Mouse (Mus musculus): ENCODE data around the gene Npw. TPM values are rescaled to one million over a fixed set of nuclear protein-coding genes. Genes with fewer than 3 reads are reported as not detected.
A peak's percentile ranks its signal among the peaks of the same experiment; 100 is the strongest.
"Not testable (repeated sequence)": the region's sequence is repeated elsewhere in the genome, so short reads cannot be mapped to it uniquely, and the experiment has no call there.

Gene Npw
- polyA plus RNA-seq, 1 experiment from 2014 or later = 0.75 TPM

- ATAC-seq; H3K27ac ChIP-seq (ENCODE audit: low read depth, low read length); H3K27me3 ChIP-seq (replicated peaks; ENCODE audit: control insufficient read depth, insufficient read depth, low read length); H3K9ac ChIP-seq (ENCODE audit: low read depth, low read length); H3K4me2 ChIP-seq (ENCODE audit: low read length); H3K36me3 ChIP-seq (ENCODE audit: control insufficient read depth, insufficient read depth, low read length); H3K4me3 ChIP-seq (ENCODE audit: low read length); H3K9me3 ChIP-seq (ENCODE audit: control insufficient read depth, low read length): not testable (repeated sequence)
- 73% methylated on average over 7 of the region's 7 CpGs for WGBS
- peaks cover 22% of the 10 kb centered on the region for H3K4me1 ChIP-seq (ENCODE audit: control insufficient read depth, insufficient read depth, low read depth, low read length)
Measured at GRCm38 (mm10) chr17:24667011-24667410, 8.8 kb upstream of the Npw start.

DNA sequence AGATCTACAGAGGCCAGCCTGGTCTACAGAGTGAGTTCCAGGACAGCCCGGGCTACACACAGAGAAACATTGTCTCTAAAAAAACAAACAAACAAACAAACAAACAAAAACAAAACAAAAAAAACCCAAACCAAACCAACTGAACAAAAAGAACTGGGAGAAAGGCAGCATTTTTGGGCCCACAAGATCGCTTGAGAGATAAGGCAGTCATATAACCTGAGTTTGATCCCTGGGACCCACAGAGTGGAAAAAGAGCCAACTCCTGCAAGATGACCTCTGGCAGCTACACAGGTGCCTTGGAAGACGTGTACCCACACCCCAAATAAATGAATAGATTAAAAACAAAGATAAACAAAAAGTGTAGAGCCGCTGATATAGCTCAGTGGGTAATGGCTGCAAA lies 3.3 kb downstream of the Npw start:
- no peak overlapping the region for H3K4me2 ChIP-seq (ENCODE audit: low read length)
- H3K4me1 ChIP-seq (ENCODE audit: control insufficient read depth, insufficient read depth, low read depth, low read length) = peaks cover 15% of the 10 kb centered on the region
- 80% methylated on average over 4 of the region's 4 CpGs for WGBS
- no peaks in the 10 kb centered on the region for H3K36me3 ChIP-seq (ENCODE audit: control insufficient read depth, insufficient read depth, low read length)
- no peak overlapping the region for H3K27ac ChIP-seq (ENCODE audit: low read depth, low read length)
- no peak overlapping the region for H3K9ac ChIP-seq (ENCODE audit: low read depth, low read length)
- no peaks in the 10 kb centered on the region for H3K9me3 ChIP-seq (ENCODE audit: control insufficient read depth, low read length)
- no peak for ATAC-seq
- peaks cover 24% of the 10 kb centered on the region for H3K27me3 ChIP-seq (replicated peaks; ENCODE audit: control insufficient read depth, insufficient read depth, low read length)
- no peak overlapping the region for H3K4me3 ChIP-seq (ENCODE audit: low read length)

DNA sequence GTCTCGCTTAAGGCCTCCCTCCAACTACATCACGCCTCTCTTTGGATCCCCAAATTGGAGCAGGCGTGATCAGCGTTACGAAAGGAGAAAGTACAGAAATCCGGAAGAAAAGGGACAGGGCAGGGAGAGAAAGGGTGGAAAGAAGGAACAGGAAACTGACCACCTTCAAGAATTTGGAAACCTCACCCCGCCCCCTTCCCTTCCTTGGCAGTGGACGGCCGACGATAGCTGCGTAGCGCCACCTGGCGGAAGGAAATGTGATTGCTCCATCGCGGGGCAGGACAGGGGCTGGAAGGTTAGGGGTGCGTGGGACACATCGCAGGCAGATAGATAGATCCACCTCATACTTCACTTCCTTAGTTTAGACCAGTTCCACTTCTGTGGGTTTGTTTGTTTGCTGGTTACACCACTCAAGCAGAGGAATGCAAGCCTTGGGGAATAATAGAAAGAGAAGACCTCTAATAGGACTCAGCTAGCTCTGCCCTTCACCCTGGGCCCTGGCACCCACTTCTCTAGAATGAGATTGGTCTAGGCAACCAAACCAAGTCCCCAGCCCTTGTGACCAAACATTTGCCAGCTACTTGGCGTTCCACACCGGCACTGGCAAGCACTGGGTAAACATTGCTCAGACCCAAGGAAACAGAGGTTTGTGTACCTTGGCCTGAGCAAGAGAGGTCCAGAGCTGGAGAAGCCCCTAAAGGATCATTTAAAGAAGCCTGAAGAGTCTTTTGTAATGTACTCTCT lies 4.1 kb downstream of the Npw start:
- H3K36me3 ChIP-seq (ENCODE audit: control insufficient read depth, insufficient read depth, low read length) = no peaks in the 10 kb centered on the region
- ATAC-seq = peak; percentile 54; the same call in 1 of the 2 replicates
- peak overlapping the region; percentile 24; the same call in 1 of the 2 replicates for H3K9ac ChIP-seq (ENCODE audit: low read depth, low read length)
- H3K4me3 ChIP-seq (ENCODE audit: low read length) = peak overlapping the region; percentile 19
- H3K4me2 ChIP-seq (ENCODE audit: low read length) = peak overlapping the region; percentile 53
- WGBS = 4% methylated on average over 19 of the region's 19 CpGs
- H3K4me1 ChIP-seq (ENCODE audit: control insufficient read depth, insufficient read depth, low read depth, low read length) = peaks cover 20% of the 10 kb centered on the region
- H3K27ac ChIP-seq (ENCODE audit: low read depth, low read length) = no peak overlapping the region
- peaks cover 18% of the 10 kb centered on the region for H3K27me3 ChIP-seq (replicated peaks; ENCODE audit: control insufficient read depth, insufficient read depth, low read length)
- no peaks in the 10 kb centered on the region for H3K9me3 ChIP-seq (ENCODE audit: control insufficient read depth, low read length)

DNA sequence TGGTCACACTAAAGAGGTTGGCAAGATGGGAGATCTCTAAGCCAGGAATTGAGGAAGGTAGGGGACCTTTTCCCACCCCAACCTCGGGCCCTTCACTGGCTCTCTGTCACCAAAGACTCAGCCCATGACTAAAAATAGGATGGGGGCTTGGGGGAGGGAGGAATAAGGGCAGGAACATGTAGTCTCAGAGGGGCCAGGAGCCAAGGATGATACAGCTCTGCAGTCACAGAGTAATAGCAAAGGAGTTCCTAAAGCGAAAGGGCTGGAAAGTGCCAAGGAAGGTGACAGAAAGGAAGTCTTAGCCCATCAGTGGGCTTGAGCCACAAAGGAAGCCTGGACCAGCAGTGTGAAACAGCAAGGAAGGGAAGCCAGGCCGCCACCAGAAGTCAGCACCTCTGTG lies 6.4 kb downstream of the Npw start:
- WGBS = 59% methylated on average over 3 of the region's 3 CpGs
- H3K9me3 ChIP-seq (ENCODE audit: control insufficient read depth, low read length) = no peaks in the 10 kb centered on the region
- H3K9ac ChIP-seq (ENCODE audit: low read depth, low read length) = no peak overlapping the region
- H3K4me3 ChIP-seq (ENCODE audit: low read length) = no peak overlapping the region
- H3K4me2 ChIP-seq (ENCODE audit: low read length) = no peak overlapping the region
- H3K4me1 ChIP-seq (ENCODE audit: control insufficient read depth, insufficient read depth, low read depth, low read length) = peaks cover 15% of the 10 kb centered on the region
- H3K36me3 ChIP-seq (ENCODE audit: control insufficient read depth, insufficient read depth, low read length) = no peaks in the 10 kb centered on the region
- H3K27me3 ChIP-seq (replicated peaks; ENCODE audit: control insufficient read depth, insufficient read depth, low read length) = no peaks in the 10 kb centered on the region; the same call in 1 of the 2 replicates
- no peak overlapping the region for H3K27ac ChIP-seq (ENCODE audit: low read depth, low read length)
- no peak for ATAC-seq

DNA sequence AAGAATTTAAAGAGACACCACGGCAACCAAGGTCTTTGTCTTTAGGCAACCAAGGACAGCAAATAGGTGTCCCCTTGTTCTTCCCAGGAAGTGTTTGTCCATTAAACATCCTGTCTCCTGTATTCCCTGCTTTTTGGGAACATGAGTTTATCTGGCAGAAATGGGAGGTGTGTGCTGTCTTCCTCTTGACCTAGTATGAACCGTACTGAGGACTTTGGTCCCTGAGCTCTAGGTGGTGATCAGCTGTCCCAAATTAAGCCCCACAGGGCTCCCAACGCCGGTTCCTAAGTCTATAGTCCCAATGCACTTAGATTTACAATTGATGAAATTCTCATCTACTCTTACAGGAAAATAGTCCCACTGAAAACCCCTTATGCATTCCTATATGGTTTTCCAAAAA lies 7.5 kb downstream of the Npw start:
- Histone ChIP-seq H3K4me3 (ENCODE audit: low read length) (peak overlapping the region; percentile 84), H3K4me2 (ENCODE audit: low read length) (peak overlapping the region; percentile 93), H3K4me1 (ENCODE audit: control insufficient read depth, insufficient read depth, low read depth, low read length) (peaks cover 15% of the 10 kb centered on the region), H3K27me3 (replicated peaks; ENCODE audit: control insufficient read depth, insufficient read depth, low read length) (no peaks in the 10 kb centered on the region), H3K9ac (ENCODE audit: low read depth, low read length) (no peak overlapping the region), H3K36me3 (ENCODE audit: control insufficient read depth, insufficient read depth, low read length) (no peaks in the 10 kb centered on the region), H3K27ac (ENCODE audit: low read depth, low read length) (peak overlapping the region; percentile 7; the same call in 1 of the 2 replicates), H3K9me3 (ENCODE audit: control insufficient read depth, low read length) (no peaks in the 10 kb centered on the region)
- no peak for ATAC-seq
- 66% methylated on average over 4 of the region's 4 CpGs for WGBS

GRCm38 (mm10) chr17:24650070-24650616 lies 8.1 kb downstream of the Npw start, which contains the start of gene Slc9a3r2:
Gene Slc9a3r2 (minus strand): TSS chr17:24650327.
- Histone ChIP-seq H3K4me2 (ENCODE audit: low read length) (peak within 1 kb of the TSS; percentile 93), H3K27ac (ENCODE audit: low read depth, low read length) (peak within 1 kb of the TSS; percentile 82), H3K27me3 (replicated peaks; ENCODE audit: control insufficient read depth, insufficient read depth, low read length) (no peaks in the 10 kb centered on the region), H3K9me3 (ENCODE audit: control insufficient read depth, low read length) (no peaks in the 10 kb centered on the region), H3K9ac (ENCODE audit: low read depth, low read length) (peak within 1 kb of the TSS; percentile 94), H3K4me3 (ENCODE audit: low read length) (peak within 1 kb of the TSS; percentile 84), H3K4me1 (ENCODE audit: control insufficient read depth, insufficient read depth, low read depth, low read length) (peaks cover 15% of the 10 kb centered on the region), H3K36me3 (ENCODE audit: control insufficient read depth, insufficient read depth, low read length) (no peaks in the 10 kb centered on the region)
- WGBS = 3% methylated on average over 32 of the region's 41 CpGs
- peak; percentile 79 for ATAC-seq

DNA sequence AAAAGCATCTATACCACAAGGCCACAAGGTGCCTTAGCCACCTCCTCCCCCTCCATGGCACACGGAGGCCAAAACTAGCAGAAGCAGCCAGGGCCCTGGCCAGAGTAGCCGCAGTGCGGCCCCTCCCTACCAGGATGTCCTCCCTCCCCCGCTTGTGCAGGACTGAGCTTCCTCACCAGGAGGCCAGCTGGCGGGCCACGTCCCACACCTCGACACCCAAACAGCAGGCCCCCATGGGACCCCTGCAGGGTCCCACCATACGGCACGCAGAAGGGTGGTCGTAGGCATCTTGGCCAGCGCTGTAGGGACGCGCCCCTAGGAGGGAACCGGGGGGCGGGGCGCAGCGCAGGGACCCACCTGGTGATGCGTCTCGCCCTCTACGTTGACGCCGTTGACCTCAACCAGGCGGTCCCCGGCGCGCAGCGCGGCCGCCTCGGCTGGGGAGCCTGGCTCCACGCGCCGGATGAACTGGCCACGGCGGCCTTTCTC lies 8.6 kb downstream of the Npw start:
- H3K36me3 ChIP-seq (ENCODE audit: control insufficient read depth, insufficient read depth, low read length) = no peaks in the 10 kb centered on the region
- peak; percentile 71 for ATAC-seq

GRCm38 (mm10) chr17:24648731-24649377 lies 9.4 kb downstream of the Npw start:
- Histone ChIP-seq H3K36me3 (ENCODE audit: control insufficient read depth, insufficient read depth, low read length) (no peaks in the 10 kb centered on the region), H3K9me3 (ENCODE audit: control insufficient read depth, low read length) (no peaks in the 10 kb centered on the region), H3K27me3 (replicated peaks; ENCODE audit: control insufficient read depth, insufficient read depth, low read length) (no peaks in the 10 kb centered on the region), H3K4me3 (ENCODE audit: low read length) (peak overlapping the region; percentile 84), H3K27ac (ENCODE audit: low read depth, low read length) (no peak overlapping the region), H3K9ac (ENCODE audit: low read depth, low read length) (peak overlapping the region; percentile 94), H3K4me1 (ENCODE audit: control insufficient read depth, insufficient read depth, low read depth, low read length) (peaks cover 14% of the 10 kb centered on the region), H3K4me2 (ENCODE audit: low read length) (peak overlapping the region; percentile 93)
- no peak for ATAC-seq
- WGBS = 70% methylated on average over 10 of the region's 10 CpGs

More for the DNA sequence above, 8.6 kb downstream of the Npw start:
- Histone ChIP-seq H3K9ac (ENCODE audit: low read depth, low read length) (peak overlapping the region; percentile 94), H3K4me3 (ENCODE audit: low read length) (peak overlapping the region; percentile 84), H3K27ac (ENCODE audit: low read depth, low read length) (peak overlapping the region; percentile 82), H3K4me1 (ENCODE audit: control insufficient read depth, insufficient read depth, low read depth, low read length) (peaks cover 15% of the 10 kb centered on the region), H3K4me2 (ENCODE audit: low read length) (peak overlapping the region; percentile 93), H3K9me3 (ENCODE audit: control insufficient read depth, low read length) (no peaks in the 10 kb centered on the region), H3K27me3 (replicated peaks; ENCODE audit: control insufficient read depth, insufficient read depth, low read length) (no peaks in the 10 kb centered on the region)
- WGBS = 2% methylated on average over 16 of the region's 35 CpGs

DNA sequence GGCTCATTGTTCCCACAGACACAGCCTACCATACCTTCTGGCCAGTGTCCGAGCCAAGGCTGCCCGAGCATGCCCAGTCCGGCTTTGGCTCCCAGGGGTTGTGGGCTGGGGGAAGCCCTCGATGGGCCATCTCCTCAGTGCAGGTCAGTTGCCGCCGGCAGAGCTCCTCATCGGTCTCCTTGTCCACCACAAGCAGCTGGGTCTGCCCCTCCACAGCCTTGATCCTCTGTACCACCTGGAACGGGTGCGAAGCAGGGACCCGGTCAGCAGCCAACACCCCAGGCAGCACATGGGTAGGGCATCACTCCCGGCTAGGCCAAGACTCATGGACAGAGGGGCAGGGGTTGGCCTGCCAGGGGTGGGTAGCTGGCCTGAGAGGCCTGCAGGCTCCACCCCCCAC lies 10.8 kb downstream of the Npw start:
- 76% methylated on average over 10 of the region's 11 CpGs for WGBS
- Histone ChIP-seq H3K27ac (ENCODE audit: low read depth, low read length) (no peak overlapping the region; the same call in 1 of the 2 replicates), H3K9me3 (ENCODE audit: control insufficient read depth, low read length) (no peaks in the 10 kb centered on the region), H3K27me3 (replicated peaks; ENCODE audit: control insufficient read depth, insufficient read depth, low read length) (no peaks in the 10 kb centered on the region), H3K9ac (ENCODE audit: low read depth, low read length) (no peak overlapping the region; the same call in 1 of the 2 replicates), H3K4me3 (ENCODE audit: low read length) (0 out of 2 replicates have a peak overlapping the region, but pooled peaks have one; percentile 11), H3K4me2 (ENCODE audit: low read length) (peak overlapping the region; percentile 9), H3K36me3 (ENCODE audit: control insufficient read depth, insufficient read depth, low read length) (no peaks in the 10 kb centered on the region), H3K4me1 (ENCODE audit: control insufficient read depth, insufficient read depth, low read depth, low read length) (peaks cover 13% of the 10 kb centered on the region)
- ATAC-seq = no peak

All from hindbrain, embryonic 16.5 days (tissue).